Mouse (Mus musculus) adrenal gland, postnatal 0 days (tissue): ENCODE results near the gene Edrf1. TPM values are rescaled to one million over a fixed set of nuclear protein-coding genes. Genes with fewer than 3 reads are reported as not detected.

ENCODE experiments used
- polyA plus RNA-seq: library from polyadenylated mRNA; unstranded; fragments of >200 nt; fragmentation: Nextera tagmentation; extraction: Ambion mirVana; gene quantifications from 2 replicates; pipeline ENCODE4 v1.2.1, GENCODE M21; 2015

Edrf1 gene
- polyA plus RNA-seq: 7.1 and 8.6 TPM in 2 replicates

GRCm38 (mm10) chr7:133637361-133638305, at the start of gene Edrf1:
Gene Edrf1 (plus strand): TSS chr7:133637543.

GRCm38 (mm10) chr7:133602058-133602457, 35.3 kb upstream of the Edrf1 start, which contains the start of gene Tex36:
Gene Tex36 (minus strand): TSS chr7:133602158.

GRCm38 (mm10) chr7:133679961-133680360, 42.6 kb downstream of the Edrf1 start, which contains the start of gene Mmp21:
Gene Mmp21 (minus strand): TSS chr7:133680061.

Other genes with a start within 250 kb of the Edrf1 start
- gene Tex36, start 35.4 kb upstream of the Edrf1 start, polyA plus RNA-seq: 0.39 TPM in 1 of 2 replicates, not detected in the other
- gene Mmp21, start 42.5 kb downstream of the Edrf1 start, polyA plus RNA-seq: 0.06 TPM in 1 of 2 replicates, not detected in the other
- gene Bccip, start 71.8 kb downstream of the Edrf1 start, polyA plus RNA-seq: 84.4 and 118 TPM in 2 replicates
- 29.3 and 38.9 TPM in 2 replicates for gene Uros, start 72.5 kb downstream of the Edrf1 start, polyA plus RNA-seq
- 0.50 and 1.1 TPM in 2 replicates for gene Fank1, start 139.3 kb downstream of the Edrf1 start, polyA plus RNA-seq
- 29.0 and 58.2 TPM in 2 replicates for gene Dhx32, start 145.2 kb downstream of the Edrf1 start, polyA plus RNA-seq